Mouse (Mus musculus) small intestine, adult 2 months (tissue): ENCODE results near the gene Catsperg1.

Experiments used
- CTCF ChIP-seq: fragments of 200-500 bp; IDR thresholded peaks from 2 replicates; pipeline ENCODE4 v1.5.1; 2012; ENCODE audit warnings: low read depth, mild to moderate bottlenecking, control low read depth, inconsistent platforms, low read length, moderate library complexity, mixed read lengths; ENCODE audit not compliant: insufficient replicate concordance, insufficient read length; ENCODE audit errors: extremely low read depth
- POLR2A ChIP-seq: fragments of 200-500 bp; IDR thresholded peaks from 2 replicates; pipeline ENCODE4 v1.6.1; 2012; ENCODE audit warnings: low read depth, mild to moderate bottlenecking, control low read depth, inconsistent platforms, low read length, moderate library complexity

DNA sequence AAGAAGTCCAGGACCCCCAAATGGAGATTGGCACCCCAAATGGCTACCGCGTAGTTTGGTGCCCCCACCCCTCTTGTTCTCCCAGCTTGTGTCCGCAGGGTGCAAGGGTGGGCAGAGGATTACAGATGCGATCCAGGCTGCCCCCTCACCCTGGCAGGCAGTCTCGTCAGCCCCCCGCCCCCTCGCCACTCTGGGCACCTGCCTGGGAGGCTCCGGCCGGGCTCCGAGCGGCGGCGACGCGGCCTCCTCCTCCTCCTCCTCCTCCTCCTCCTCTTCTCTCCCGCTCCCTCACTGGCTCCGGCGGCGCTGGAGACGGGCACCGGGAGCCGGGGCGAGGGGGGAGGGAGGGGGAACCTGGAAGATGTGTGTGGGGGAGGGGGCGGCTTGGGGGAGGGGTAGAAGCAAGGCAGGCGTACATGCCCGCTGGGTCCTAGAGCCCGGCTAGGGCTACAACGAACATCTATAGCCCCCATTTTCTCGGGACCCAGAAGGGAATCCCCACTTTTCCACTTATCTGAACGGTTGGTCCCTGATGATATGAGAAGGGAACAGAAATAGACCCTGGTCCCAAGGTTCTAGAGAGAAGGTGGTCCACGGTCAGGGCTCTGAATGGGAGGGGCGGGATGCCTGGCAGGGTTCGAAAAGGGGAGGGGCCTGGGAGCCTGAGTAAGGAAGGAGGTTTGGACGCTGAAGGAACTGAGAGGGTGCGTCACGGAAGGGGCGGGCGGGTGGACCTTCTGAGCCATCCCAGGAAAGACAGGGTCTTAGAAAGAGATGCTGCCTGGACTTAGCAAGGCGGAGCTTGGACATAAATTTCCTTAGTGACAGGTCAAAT is 44.4 kb downstream of the Catsperg1 start:
- no peak for TF ChIP-seq CTCF
- no peak for TF ChIP-seq POLR2A
